Mouse (Mus musculus): ENCODE data around the gene Herpud1. TPM values are rescaled to one million over a fixed set of nuclear protein-coding genes. Genes with fewer than 3 reads are reported as not detected.

The Herpud1 gene
- 100 to 1,000 TPM; 282 to 299 TPM for total RNA-seq (2023)

GRCm38 (mm10) chr8:94386214-94387026, at the start of gene Herpud1:
Gene Herpud1 (plus strand): TSS chr8:94386438.

DNA sequence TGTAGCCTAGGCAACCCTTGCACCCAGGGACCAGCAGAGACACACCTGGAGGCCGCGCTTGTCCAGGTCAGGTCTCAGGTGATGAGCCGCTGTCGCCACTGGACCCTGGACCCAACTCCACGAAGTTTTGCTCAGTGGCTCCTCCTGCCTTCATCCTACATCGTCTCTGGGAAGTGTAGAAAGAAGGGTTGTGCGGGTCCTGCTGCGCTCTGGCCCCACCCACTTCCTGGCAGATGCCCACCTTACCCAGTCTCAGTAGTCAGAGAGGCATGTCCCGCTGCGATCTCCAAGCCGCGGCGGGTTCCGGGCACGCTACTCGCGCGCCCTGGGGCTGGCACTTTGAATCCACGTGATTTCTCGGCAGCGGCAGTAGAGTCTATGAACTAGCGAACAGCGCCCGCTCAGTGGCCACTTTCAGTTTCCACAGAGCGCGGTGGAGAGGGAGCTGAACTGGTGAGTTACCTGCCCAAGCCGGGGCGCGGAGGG, 47.8 kb downstream of the Herpud1 start, which contains the start of gene Nlrc5:
Gene Nlrc5, plus strand, starts transcription at position 376 of the 486 bp plus-strand sequence.

Other genes starting within 250 kb of the Herpud1 start
- gene Mt4, start 249.2 kb upstream of the Herpud1 start, total RNA-seq (2023): not detected
- gene Mt3, start 233.8 kb upstream of the Herpud1 start, total RNA-seq (2023): not detected
- 1 to 10 TPM; 1.5 to 3.4 TPM for gene Mt2, start 213.8 kb upstream of the Herpud1 start, total RNA-seq (2023)
- gene Mt1, start 207.4 kb upstream of the Herpud1 start, total RNA-seq (2023): 100 to 1,000 TPM in 1 of 2 experiments, 10 to 100 TPM in 1; 68.6 to 130 TPM
- 10 to 100 TPM; 13.9 to 16.3 TPM for gene Nup93, start 171.9 kb upstream of the Herpud1 start, total RNA-seq (2023)
- under 1 TPM; 0.24 to 0.37 TPM for gene Slc12a3, start 57.2 kb upstream of the Herpud1 start, total RNA-seq (2023)
- gene Nlrc5, start 47.9 kb downstream of the Herpud1 start, total RNA-seq (2023): 10 to 100 TPM; 97.0 to 98.9 TPM
- gene Cpne2, start 146.6 kb downstream of the Herpud1 start, total RNA-seq (2023): 1 to 10 TPM; 7.2 to 7.5 TPM
- gene Rspry1, start 215.5 kb downstream of the Herpud1 start, total RNA-seq (2023): 10 to 100 TPM; 30.3 to 31.4 TPM
- gene Fam192a, start 215.6 kb downstream of the Herpud1 start, total RNA-seq (2023): 10 to 100 TPM; 33.9 to 34.5 TPM

Measured in monocyte, adult 59 days (primary cell).